In genomic region chr5:23432708-23433645, GRCm38 (mm10) we compare ENCODE assay signal across 8 mouse cellular contexts. TPM values are rescaled to one million over a fixed set of nuclear protein-coding genes. Genes with fewer than 3 reads are reported as not detected.
DNase-seq lines count a peak whose midpoint lies in the region; ATAC-seq lines count a peak whose summit lies in the region.

No protein-coding gene starts in this region.

- DNase-seq in 3134 (ENCODE audit: extremely low read depth, insufficient read length, low spot score) = peak; percentile 99
- DNase-seq in adrenal gland, postnatal 25 days = peak; percentile 100
- DNase-seq in embryonic facial prominence, embryonic 11.5 days (ENCODE audit: low spot score) = peak; percentile 96
- DNase-seq in kidney, adult 11 months = peak; percentile 99
- DNase-seq in limb, embryonic 10.5 days (ENCODE audit: low spot score) = peak; percentile 94
- DNase-seq in skeletal muscle tissue, adult 2 months (ENCODE audit: low read depth, low spot score) = peak; percentile 100

- peak; percentile 90 for ATAC-seq in embryonic facial prominence, embryonic 11.5 days (replicated peaks; ENCODE audit: insufficient number of reproducible peaks, low FRiP score, low TSS enrichment, low read depth)
- ATAC-seq in granulocyte monocyte progenitor cell, adult 5-6 weeks (replicated peaks; ENCODE audit: poor library complexity, severe bottlenecking) = peak; percentile 60
- ATAC-seq in midbrain, embryonic 12.5 days (ENCODE audit: low FRiP score, low read depth) = peak; percentile 93

- H3K36me3 ChIP-seq in embryonic facial prominence, embryonic 11.5 days (replicated peaks; ENCODE audit: control insufficient read depth, insufficient read depth, low read depth, low read length) = no peaks in the 10 kb centered on the region
- H3K36me3 ChIP-seq in limb, embryonic 10.5 days = no peaks in the 10 kb centered on the region
- H3K36me3 ChIP-seq in midbrain, embryonic 12.5 days = no peaks in the 10 kb centered on the region

- no peaks in the 10 kb centered on the region for H3K4me1 ChIP-seq in embryonic facial prominence, embryonic 11.5 days (ENCODE audit: control insufficient read depth, insufficient read depth, low read length)
- H3K4me1 ChIP-seq in limb, embryonic 10.5 days = peaks cover 24% of the 10 kb centered on the region
- H3K4me1 ChIP-seq in midbrain, embryonic 12.5 days = peaks cover 32% of the 10 kb centered on the region

- H3K9ac ChIP-seq in embryonic facial prominence, embryonic 11.5 days (replicated peaks; ENCODE audit: low read length) = peak overlapping the region; percentile 82
- H3K9ac ChIP-seq in midbrain, embryonic 12.5 days (replicated peaks) = peak overlapping the region; percentile 99

- no peaks in the 10 kb centered on the region for H3K27me3 ChIP-seq in embryonic facial prominence, embryonic 11.5 days (ENCODE audit: control insufficient read depth, insufficient read depth, low read length)
- no peaks in the 10 kb centered on the region for H3K27me3 ChIP-seq in limb, embryonic 10.5 days (ENCODE audit: low read depth, poor library complexity, severe bottlenecking)
- H3K27me3 ChIP-seq in midbrain, embryonic 12.5 days = no peaks in the 10 kb centered on the region

- H3K4me3 ChIP-seq in embryonic facial prominence, embryonic 11.5 days (ENCODE audit: low read depth, low read length) = peak overlapping the region; percentile 95
- peak overlapping the region; percentile 73 for H3K4me3 ChIP-seq in limb, embryonic 10.5 days
- H3K4me3 ChIP-seq in midbrain, embryonic 12.5 days = peak overlapping the region; percentile 80

- peak overlapping the region; percentile 93 for H3K27ac ChIP-seq in embryonic facial prominence, embryonic 11.5 days (replicated peaks; ENCODE audit: low read depth, low read length)
- H3K27ac ChIP-seq in limb, embryonic 10.5 days = peak overlapping the region; percentile 100
- H3K27ac ChIP-seq in midbrain, embryonic 12.5 days (replicated peaks) = peak overlapping the region; percentile 100

- under 1% methylated on average over 60 of the region's 61 CpGs for WGBS in embryonic facial prominence, embryonic 11.5 days
- WGBS in limb, embryonic 10.5 days = under 1% methylated on average over 61 of the region's 61 CpGs
- WGBS in midbrain, embryonic 12.5 days = under 1% methylated on average over 59 of the region's 61 CpGs

- peak overlapping the region; percentile 78 for H3K4me2 ChIP-seq in embryonic facial prominence, embryonic 11.5 days (ENCODE audit: low read depth, low read length)
- peak overlapping the region; percentile 78 for H3K4me2 ChIP-seq in midbrain, embryonic 12.5 days (replicated peaks)

- H3K9me3 ChIP-seq in embryonic facial prominence, embryonic 11.5 days (replicated peaks; ENCODE audit: control insufficient read depth, low read length) = no peaks in the 10 kb centered on the region
- H3K9me3 ChIP-seq in limb, embryonic 10.5 days (replicated peaks) = no peaks in the 10 kb centered on the region
- no peaks in the 10 kb centered on the region for H3K9me3 ChIP-seq in midbrain, embryonic 12.5 days

RNA-seq across cellular contexts. Expression of gene Kmt2e, which starts 1.3 kb away (rescaled TPM):
- total RNA-seq in adrenal gland, postnatal 25 days (2021) = 77.2 and 90.2 TPM in 2 replicates
- polyA plus RNA-seq in embryonic facial prominence, embryonic 11.5 days (2014; fragmentation: Nextera tagmentation; extraction: Ambion mirVana) = 92.1 and 92.6 TPM in 2 replicates
- 78.3 and 87.5 TPM in 2 replicates for total RNA-seq in granulocyte monocyte progenitor cell, adult 5-6 weeks (2014; fragmentation: Nextera tagmentation)
- total RNA-seq in granulocyte monocyte progenitor cell, adult 5-6 weeks (2017) = 41.5 and 65.1 TPM in 2 replicates
- polyA plus RNA-seq in limb, embryonic 10.5 days (2016; fragmentation: Nextera tagmentation; extraction: Ambion mirVana) = 70.0 and 95.4 TPM in 2 replicates
- 143 and 144 TPM in 2 replicates for polyA plus RNA-seq in midbrain, embryonic 12.5 days (2016; fragmentation: Nextera tagmentation; extraction: Ambion mirVana)

Comparison
In these comparisons a context has a peak if more than half of its experiments do, and no peak if none do; other contexts are left out.
1. Peak in every context shown above with its lines: DNase-seq, ATAC-seq, H3K4me3 ChIP-seq and H3K27ac ChIP-seq.